Mouse (Mus musculus): ENCODE measurements around the gene Mrgpra6. TPM values are rescaled to one million over a fixed set of nuclear protein-coding genes. Genes with fewer than 3 reads are reported as not detected.

Mrgpra6 gene
- total RNA-seq (2021) = not detected
- 0.18 TPM in 1 of 2 replicates, not detected in the other for polyA plus RNA-seq (2012; rRNA removed)
- long read RNA-seq = 0 reads

DNA sequence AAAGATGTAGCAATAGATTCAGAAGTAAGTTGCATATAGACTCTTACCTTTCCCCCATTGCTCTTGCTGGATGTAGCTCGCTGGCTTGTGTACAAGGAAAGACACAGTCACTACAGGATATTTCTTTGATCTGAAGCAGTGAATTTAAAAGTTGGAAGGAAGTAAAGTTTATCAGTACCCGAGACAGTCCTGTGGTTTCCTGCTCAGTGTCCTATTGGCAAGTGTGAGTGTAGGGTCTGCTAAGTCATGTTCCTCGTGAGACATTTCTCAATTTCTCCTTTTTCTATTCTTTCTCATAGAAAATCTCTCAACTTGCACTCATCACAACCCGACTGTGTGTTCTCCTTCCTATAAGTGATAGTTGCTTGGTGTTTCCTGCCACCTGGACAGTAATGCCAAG, at the start of gene Mrgpra6:
Gene Mrgpra6 (minus strand): TSS at position 91 of the 400 bp plus-strand sequence.
- H3K4me1 ChIP-seq (ENCODE audit: control insufficient read depth, insufficient read depth, low read length) = no peaks in the 10 kb centered on the region
- no peaks in the 10 kb centered on the region for H3K79me2 ChIP-seq (replicated peaks; ENCODE audit: control insufficient read depth, insufficient read depth, low read length)
- no peak for TF ChIP-seq POLR2A (IDR thresholded peaks at IDR 0.05; ENCODE audit: insufficient read depth, low read depth, low read length)
- no peak for TF ChIP-seq CTCF (IDR thresholded peaks at IDR 0.05)
- TF ChIP-seq EP300 (IDR thresholded peaks at IDR 0.05; ENCODE audit: insufficient read depth, low read depth, low read length) = no peak
- no peak within 1 kb of the TSS for H3K27ac ChIP-seq
- no peaks in the 10 kb centered on the region for H3K27me3 ChIP-seq (ENCODE audit: control insufficient read depth, insufficient read depth, low read length)
- intact Hi-C loops (cut with DNase I) = no loop called here
- H3K9ac ChIP-seq (ENCODE audit: low read depth, low read length) = no peak within 1 kb of the TSS
- WGBS = 38% methylated on average over 4 of the region's 4 CpGs
- H3K4me3 ChIP-seq = no peak within 1 kb of the TSS
- no peak for DNase-seq
- no peaks in the 10 kb centered on the region for H3K36me3 ChIP-seq (ENCODE audit: control insufficient read depth, insufficient read depth, low read length)

- TF ChIP-seq EP300 (IDR thresholded peaks at IDR 0.05; ENCODE audit: insufficient read depth, low read depth, low read length) = no peak
- no peak for TF ChIP-seq POLR2A (IDR thresholded peaks at IDR 0.05; ENCODE audit: insufficient read depth, low read depth, low read length)
- TF ChIP-seq CTCF (IDR thresholded peaks at IDR 0.05) = no peak
- Histone ChIP-seq H3K4me1 (ENCODE audit: control insufficient read depth, insufficient read depth, low read length) (no peaks in the 10 kb centered on the region), H3K79me2 (replicated peaks; ENCODE audit: control insufficient read depth, insufficient read depth, low read length) (no peaks in the 10 kb centered on the region), H3K4me3 (no peak within 1 kb of the TSS), H3K36me3 (ENCODE audit: control insufficient read depth, insufficient read depth, low read length) (no peaks in the 10 kb centered on the region), H3K27ac (no peak within 1 kb of the TSS), H3K9ac (ENCODE audit: low read depth, low read length) (no peak within 1 kb of the TSS), H3K27me3 (ENCODE audit: control insufficient read depth, insufficient read depth, low read length) (no peaks in the 10 kb centered on the region)
- intact Hi-C loops (cut with DNase I) = no loop called here
- 37% methylated on average over 1 of the region's 1 CpGs for WGBS
- no peak for DNase-seq
Observed at GRCm38 (mm10) chr7:47252770-47253169, 48.0 kb upstream of the Mrgpra6 start, which contains the start of gene Mrgpra9. Mrgpra9 (minus strand) TSS chr7:47252848.

DNA sequence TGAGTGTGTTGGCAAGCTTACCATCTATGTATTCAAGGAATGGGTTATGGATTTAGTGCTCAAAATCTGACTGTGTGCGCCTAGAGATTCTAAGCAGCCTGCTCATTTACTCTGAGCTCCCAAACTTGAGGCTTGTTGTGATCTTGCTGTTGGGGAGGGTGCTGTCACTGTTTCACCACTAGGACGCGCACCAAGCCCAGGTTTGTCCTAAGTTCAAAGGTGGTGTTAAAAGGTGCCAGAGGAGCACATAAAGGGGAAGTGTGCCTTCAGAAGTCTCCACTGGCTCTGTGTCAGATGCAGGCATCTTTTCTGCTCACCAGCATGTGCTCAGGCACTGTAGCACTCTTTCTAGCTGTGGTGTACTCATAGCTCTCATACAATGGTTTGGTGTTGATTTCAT, 39.9 kb upstream of the Mrgpra6 start:
- H3K27ac ChIP-seq = no peak overlapping the region
- H3K4me3 ChIP-seq = no peak overlapping the region
- no peak for TF ChIP-seq EP300 (IDR thresholded peaks at IDR 0.05; ENCODE audit: insufficient read depth, low read depth, low read length)
- TF ChIP-seq POLR2A (IDR thresholded peaks at IDR 0.05; ENCODE audit: insufficient read depth, low read depth, low read length) = no peak
- no peak for TF ChIP-seq CTCF (IDR thresholded peaks at IDR 0.05)
- H3K36me3 ChIP-seq (ENCODE audit: control insufficient read depth, insufficient read depth, low read length) = no peaks in the 10 kb centered on the region
- no peak overlapping the region for H3K9ac ChIP-seq (ENCODE audit: low read depth, low read length)
- WGBS = 65% methylated on average over 3 of the region's 3 CpGs
- intact Hi-C loops (cut with DNase I) = no loop called here
- no peaks in the 10 kb centered on the region for H3K27me3 ChIP-seq (ENCODE audit: control insufficient read depth, insufficient read depth, low read length)
- no peaks in the 10 kb centered on the region for H3K4me1 ChIP-seq (ENCODE audit: control insufficient read depth, insufficient read depth, low read length)
- H3K79me2 ChIP-seq (replicated peaks; ENCODE audit: control insufficient read depth, insufficient read depth, low read length) = no peaks in the 10 kb centered on the region
- DNase-seq = no peak

DNA sequence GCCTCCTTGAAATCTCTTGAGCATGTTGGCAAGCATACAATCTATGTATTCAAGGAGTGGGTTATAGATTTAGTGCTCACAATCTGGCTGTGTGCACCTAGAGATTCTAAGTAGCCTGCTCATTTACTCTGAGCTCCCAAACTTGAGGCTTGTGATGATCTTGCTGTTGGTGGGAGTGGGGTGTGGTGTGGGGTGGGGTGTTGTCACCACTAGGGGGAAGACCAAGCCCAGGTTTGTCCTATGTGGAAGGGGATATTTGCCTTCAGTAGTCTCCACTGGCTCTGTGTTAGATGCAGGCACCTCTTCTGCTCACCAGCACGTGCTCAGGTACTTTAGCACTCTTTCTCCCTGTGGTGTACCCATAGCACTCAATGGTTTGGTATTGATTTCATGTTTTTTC, 9.4 kb downstream of the Mrgpra6 start:
- Histone ChIP-seq H3K27ac (no peak overlapping the region), H3K9ac (ENCODE audit: low read depth, low read length) (no peak overlapping the region), H3K4me1 (ENCODE audit: control insufficient read depth, insufficient read depth, low read length) (no peaks in the 10 kb centered on the region), H3K36me3 (ENCODE audit: control insufficient read depth, insufficient read depth, low read length) (no peaks in the 10 kb centered on the region), H3K79me2 (replicated peaks; ENCODE audit: control insufficient read depth, insufficient read depth, low read length) (no peaks in the 10 kb centered on the region), H3K27me3 (ENCODE audit: control insufficient read depth, insufficient read depth, low read length) (no peaks in the 10 kb centered on the region), H3K4me3 (no peak overlapping the region)
- intact Hi-C loops (cut with DNase I) = no loop called here
- DNase-seq = no peak
- TF ChIP-seq CTCF (IDR thresholded peaks at IDR 0.05) (no peak), POLR2A (IDR thresholded peaks at IDR 0.05; ENCODE audit: insufficient read depth, low read depth, low read length) (no peak), EP300 (IDR thresholded peaks at IDR 0.05; ENCODE audit: insufficient read depth, low read depth, low read length) (no peak)
- 25% methylated on average over 1 of the region's 1 CpGs for WGBS

DNA sequence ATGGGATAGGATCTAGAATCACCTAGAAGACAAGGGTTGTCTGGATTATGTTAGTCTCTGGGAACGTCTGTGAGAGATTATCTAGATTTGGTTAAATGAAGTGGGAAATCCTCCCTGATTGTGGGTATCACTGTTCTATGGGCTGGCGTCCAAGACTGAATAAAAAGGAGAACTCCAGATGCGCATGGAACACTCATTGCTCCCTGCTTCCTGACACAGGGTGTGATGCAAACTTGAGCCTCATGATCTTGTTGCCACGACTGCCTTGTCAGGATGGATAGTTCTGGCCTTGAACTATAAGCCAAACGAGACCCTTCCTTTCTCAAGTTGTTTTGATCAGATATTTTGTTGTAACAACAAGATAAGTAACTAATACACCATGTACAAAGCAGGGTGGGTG, 33.9 kb downstream of the Mrgpra6 start:
- 27% methylated on average over 5 of the region's 5 CpGs for WGBS
- Histone ChIP-seq H3K36me3 (ENCODE audit: control insufficient read depth, insufficient read depth, low read length) (no peaks in the 10 kb centered on the region), H3K27ac (no peak overlapping the region), H3K79me2 (replicated peaks; ENCODE audit: control insufficient read depth, insufficient read depth, low read length) (no peaks in the 10 kb centered on the region), H3K27me3 (ENCODE audit: control insufficient read depth, insufficient read depth, low read length) (no peaks in the 10 kb centered on the region), H3K9ac (ENCODE audit: low read depth, low read length) (no peak overlapping the region), H3K4me1 (ENCODE audit: control insufficient read depth, insufficient read depth, low read length) (no peaks in the 10 kb centered on the region), H3K4me3 (no peak overlapping the region)
- intact Hi-C loops (cut with DNase I) = no loop called here
- DNase-seq = no peak
- TF ChIP-seq EP300 (IDR thresholded peaks at IDR 0.05; ENCODE audit: insufficient read depth, low read depth, low read length) = no peak
- no peak for TF ChIP-seq POLR2A (IDR thresholded peaks at IDR 0.05; ENCODE audit: insufficient read depth, low read depth, low read length)
- TF ChIP-seq CTCF (IDR thresholded peaks at IDR 0.05) = no peak

- Histone ChIP-seq H3K4me3 (no peak overlapping the region), H3K27me3 (ENCODE audit: control insufficient read depth, insufficient read depth, low read length) (0 out of 2 replicates have a peak, but pooled peaks cover 1% of the 10 kb centered on the region), H3K4me1 (ENCODE audit: control insufficient read depth, insufficient read depth, low read length) (no peaks in the 10 kb centered on the region), H3K36me3 (ENCODE audit: control insufficient read depth, insufficient read depth, low read length) (no peaks in the 10 kb centered on the region), H3K9ac (ENCODE audit: low read depth, low read length) (no peak overlapping the region), H3K79me2 (replicated peaks; ENCODE audit: control insufficient read depth, insufficient read depth, low read length) (no peaks in the 10 kb centered on the region), H3K27ac (no peak overlapping the region)
- TF ChIP-seq CTCF (IDR thresholded peaks at IDR 0.05) (no peak), POLR2A (IDR thresholded peaks at IDR 0.05; ENCODE audit: insufficient read depth, low read depth, low read length) (no peak), EP300 (IDR thresholded peaks at IDR 0.05; ENCODE audit: insufficient read depth, low read depth, low read length) (no peak)
- no peak for DNase-seq
- WGBS = 67% methylated on average over 4 of the region's 4 CpGs
- intact Hi-C loops (cut with DNase I) = no loop called here
Observed at GRCm38 (mm10) chr7:47165028-47165427, 39.7 kb downstream of the Mrgpra6 start.

All from heart, adult 2 months (tissue).